Mouse (Mus musculus): ENCODE measurements at regions not wholly inside any gene's neighbourhood (a gene's known extent, or its start where the extent isn't known, plus 50 kb on each side); places are given as distances from the start of the nearest gene placed in this dataset.

GRCm38 (mm10) chr4:100616161-100616915 is 137.7 kb downstream of the Ube2u start:
- Histone ChIP-seq H3K4me2 (ENCODE audit: low read length) (no peak overlapping the region), H3K27ac (ENCODE audit: low read depth) (no peak overlapping the region), H3K4me1 (replicated peaks; ENCODE audit: control insufficient read depth, insufficient read depth, low read length) (no peaks in the 10 kb centered on the region; the same call in 1 of the 2 replicates), H3K9ac (ENCODE audit: low read length) (no peak overlapping the region), H3K36me3 (ENCODE audit: control insufficient read depth, insufficient read depth, low read length) (no peaks in the 10 kb centered on the region), H3K27me3 (replicated peaks; ENCODE audit: control insufficient read depth, insufficient read depth, low read length) (no peaks in the 10 kb centered on the region), H3K9me3 (ENCODE audit: control insufficient read depth, low read length) (no peaks in the 10 kb centered on the region), H3K4me3 (ENCODE audit: low read depth, low read length) (no peak overlapping the region)
- ATAC-seq (replicated peaks; ENCODE audit: low FRiP score, low TSS enrichment, low read depth) (no peak), DNase-seq (ENCODE audit: low spot score) (no peak)
- WGBS: 62% methylated on average over 8 of the region's 8 CpGs

GRCm38 (mm10) chr4:100616916-100617488 is 138.4 kb downstream of the Ube2u start:
- no peaks in the 10 kb centered on the region for H3K9me3 ChIP-seq (ENCODE audit: control insufficient read depth, low read length)
- H3K36me3 ChIP-seq (ENCODE audit: control insufficient read depth, insufficient read depth, low read length): no peaks in the 10 kb centered on the region
- WGBS: 38% methylated on average over 11 of the region's 11 CpGs
- H3K27me3 ChIP-seq (replicated peaks; ENCODE audit: control insufficient read depth, insufficient read depth, low read length): no peaks in the 10 kb centered on the region
- H3K4me1 ChIP-seq (replicated peaks; ENCODE audit: control insufficient read depth, insufficient read depth, low read length): no peaks in the 10 kb centered on the region; the same call in 1 of the 2 replicates
- ATAC-seq (replicated peaks; ENCODE audit: low FRiP score, low TSS enrichment, low read depth): no peak
- no peak overlapping the region for H3K4me2 ChIP-seq (ENCODE audit: low read length)
- no peak for DNase-seq (ENCODE audit: low spot score)
- H3K9ac ChIP-seq (ENCODE audit: low read length): no peak overlapping the region
- H3K4me3 ChIP-seq (ENCODE audit: low read depth, low read length): no peak overlapping the region
- H3K27ac ChIP-seq (ENCODE audit: low read depth): no peak overlapping the region

GRCm38 (mm10) chr4:100624656-100625055 is 146.0 kb downstream of the Ube2u start:
- DNase-seq (ENCODE audit: low spot score) (no peak), ATAC-seq (replicated peaks; ENCODE audit: low FRiP score, low TSS enrichment, low read depth) (no peak)
- Histone ChIP-seq H3K4me1 (replicated peaks; ENCODE audit: control insufficient read depth, insufficient read depth, low read length) (no peaks in the 10 kb centered on the region), H3K27me3 (replicated peaks; ENCODE audit: control insufficient read depth, insufficient read depth, low read length) (no peaks in the 10 kb centered on the region), H3K4me3 (ENCODE audit: low read depth, low read length) (no peak overlapping the region), H3K27ac (ENCODE audit: low read depth) (no peak overlapping the region), H3K9me3 (ENCODE audit: control insufficient read depth, low read length) (no peaks in the 10 kb centered on the region), H3K4me2 (ENCODE audit: low read length) (no peak overlapping the region), H3K9ac (ENCODE audit: low read length) (no peak overlapping the region), H3K36me3 (ENCODE audit: control insufficient read depth, insufficient read depth, low read length) (no peaks in the 10 kb centered on the region)
- 98% methylated on average over 3 of the region's 5 CpGs for WGBS

GRCm38 (mm10) chr4:100626551-100626950 is 147.9 kb downstream of the Ube2u start:
- Histone ChIP-seq H3K4me3 (ENCODE audit: low read depth, low read length) (no peak overlapping the region), H3K36me3 (ENCODE audit: control insufficient read depth, insufficient read depth, low read length) (no peaks in the 10 kb centered on the region), H3K4me2 (ENCODE audit: low read length) (no peak overlapping the region), H3K27me3 (replicated peaks; ENCODE audit: control insufficient read depth, insufficient read depth, low read length) (no peaks in the 10 kb centered on the region), H3K9ac (ENCODE audit: low read length) (no peak overlapping the region), H3K4me1 (replicated peaks; ENCODE audit: control insufficient read depth, insufficient read depth, low read length) (no peaks in the 10 kb centered on the region), H3K9me3 (ENCODE audit: control insufficient read depth, low read length) (no peaks in the 10 kb centered on the region), H3K27ac (ENCODE audit: low read depth) (no peak overlapping the region)
- ATAC-seq (replicated peaks; ENCODE audit: low FRiP score, low TSS enrichment, low read depth) (no peak), DNase-seq (ENCODE audit: low spot score) (no peak)
- WGBS: 51% methylated on average over 4 of the region's 4 CpGs

GRCm38 (mm10) chr4:100634388-100634787 is 142.1 kb upstream of the Cachd1 start:
- H3K27ac ChIP-seq (ENCODE audit: low read depth): no peak overlapping the region
- H3K4me3 ChIP-seq (ENCODE audit: low read depth, low read length): no peak overlapping the region
- H3K9ac ChIP-seq (ENCODE audit: low read length): no peak overlapping the region
- H3K27me3 ChIP-seq (replicated peaks; ENCODE audit: control insufficient read depth, insufficient read depth, low read length): no peaks in the 10 kb centered on the region
- H3K36me3 ChIP-seq (ENCODE audit: control insufficient read depth, insufficient read depth, low read length): no peaks in the 10 kb centered on the region
- 53% methylated on average over 2 of the region's 2 CpGs for WGBS
- no peak overlapping the region for H3K4me2 ChIP-seq (ENCODE audit: low read length)
- DNase-seq (ENCODE audit: low spot score): no peak
- ATAC-seq (replicated peaks; ENCODE audit: low FRiP score, low TSS enrichment, low read depth): no peak
- H3K9me3 ChIP-seq (ENCODE audit: control insufficient read depth, low read length): no peaks in the 10 kb centered on the region
- no peaks in the 10 kb centered on the region for H3K4me1 ChIP-seq (replicated peaks; ENCODE audit: control insufficient read depth, insufficient read depth, low read length)

- 91% methylated on average over 2 of the region's 2 CpGs for WGBS
These were observed 138.9 kb upstream of the Cachd1 start for GRCm38 (mm10) chr4:100637597-100637996.

GRCm38 (mm10) chr4:100661154-100661553 is 115.3 kb upstream of the Cachd1 start:
- ATAC-seq (replicated peaks; ENCODE audit: low FRiP score, low TSS enrichment, low read depth) (no peak), DNase-seq (ENCODE audit: low spot score) (no peak)
- WGBS: 82% methylated on average over 1 of the region's 1 CpGs

More at GRCm38 (mm10) chr4:100637597-100637996, 138.9 kb upstream of the Cachd1 start:
- Histone ChIP-seq H3K4me3 (ENCODE audit: low read depth, low read length) (no peak overlapping the region), H3K9me3 (ENCODE audit: control insufficient read depth, low read length) (no peaks in the 10 kb centered on the region), H3K9ac (ENCODE audit: low read length) (no peak overlapping the region), H3K27ac (ENCODE audit: low read depth) (no peak overlapping the region), H3K36me3 (ENCODE audit: control insufficient read depth, insufficient read depth, low read length) (no peaks in the 10 kb centered on the region), H3K4me1 (replicated peaks; ENCODE audit: control insufficient read depth, insufficient read depth, low read length) (no peaks in the 10 kb centered on the region), H3K4me2 (ENCODE audit: low read length) (no peak overlapping the region), H3K27me3 (replicated peaks; ENCODE audit: control insufficient read depth, insufficient read depth, low read length) (no peaks in the 10 kb centered on the region)
- DNase-seq (ENCODE audit: low spot score): no peak
- no peak for ATAC-seq (replicated peaks; ENCODE audit: low FRiP score, low TSS enrichment, low read depth)

GRCm38 (mm10) chr4:100664619-100665264 is 111.7 kb upstream of the Cachd1 start:
- Histone ChIP-seq H3K4me2 (ENCODE audit: low read length) (no peak overlapping the region), H3K27ac (ENCODE audit: low read depth) (no peak overlapping the region), H3K4me3 (ENCODE audit: low read depth, low read length) (no peak overlapping the region), H3K9ac (ENCODE audit: low read length) (no peak overlapping the region), H3K27me3 (replicated peaks; ENCODE audit: control insufficient read depth, insufficient read depth, low read length) (no peaks in the 10 kb centered on the region), H3K9me3 (ENCODE audit: control insufficient read depth, low read length) (no peaks in the 10 kb centered on the region), H3K36me3 (ENCODE audit: control insufficient read depth, insufficient read depth, low read length) (no peaks in the 10 kb centered on the region), H3K4me1 (replicated peaks; ENCODE audit: control insufficient read depth, insufficient read depth, low read length) (no peaks in the 10 kb centered on the region)
- 26% methylated on average over 5 of the region's 5 CpGs for WGBS
- DNase-seq (ENCODE audit: low spot score) (no peak), ATAC-seq (replicated peaks; ENCODE audit: low FRiP score, low TSS enrichment, low read depth) (no peak)

More at GRCm38 (mm10) chr4:100661154-100661553, 115.3 kb upstream of the Cachd1 start:
- no peaks in the 10 kb centered on the region for H3K9me3 ChIP-seq (ENCODE audit: control insufficient read depth, low read length)
- no peak overlapping the region for H3K9ac ChIP-seq (ENCODE audit: low read length)
- no peak overlapping the region for H3K4me2 ChIP-seq (ENCODE audit: low read length)
- H3K36me3 ChIP-seq (ENCODE audit: control insufficient read depth, insufficient read depth, low read length): no peaks in the 10 kb centered on the region
- no peaks in the 10 kb centered on the region for H3K4me1 ChIP-seq (replicated peaks; ENCODE audit: control insufficient read depth, insufficient read depth, low read length)
- H3K4me3 ChIP-seq (ENCODE audit: low read depth, low read length): no peak overlapping the region
- H3K27ac ChIP-seq (ENCODE audit: low read depth): no peak overlapping the region
- no peaks in the 10 kb centered on the region for H3K27me3 ChIP-seq (replicated peaks; ENCODE audit: control insufficient read depth, insufficient read depth, low read length)
